Mouse (Mus musculus) cerebellum, adult 2 months (tissue): ENCODE measurements at regions not wholly inside any gene's neighbourhood (a gene's known extent, or its start where the extent isn't known, plus 50 kb on each side); places are given as distances from the start of the nearest gene placed in this dataset.
"Not testable (repeated sequence)": the region's sequence is repeated elsewhere in the genome, so short reads cannot be mapped to it uniquely, and the experiment has no call there.

Experiments used
- DNase-seq, 2 experiments: peaks; one replicate each; pipeline ENCODE4 v3.0.0; 2021
- H3K27ac ChIP-seq: fragments of 200-500 bp; 2 replicates; pipeline ENCODE4 v1.5.1; 2012; ENCODE audit warnings: low read length, control low read depth, inconsistent platforms; ENCODE audit not compliant: insufficient read depth
- H3K27me3 ChIP-seq: fragments of 200-500 bp; 2 replicates; pipeline ENCODE4 v1.6.1; 2012; ENCODE audit warnings: inconsistent platforms, mild to moderate bottlenecking, low read length, moderate library complexity; ENCODE audit not compliant: control insufficient read depth, insufficient read depth
- H3K4me1 ChIP-seq: fragments of 200-500 bp; 2 replicates; pipeline ENCODE4 v1.6.1; 2011; ENCODE audit warnings: low read length; ENCODE audit not compliant: control insufficient read depth, insufficient read depth
- H3K4me3 ChIP-seq: fragments of 200-500 bp; replicated peaks from 2 replicates; pipeline ENCODE3; 2011; ENCODE audit warnings: mild to moderate bottlenecking, low read depth, low read length, control low read depth; ENCODE audit not compliant: insufficient read depth
- CTCF ChIP-seq: fragments of 200-500 bp; IDR thresholded peaks from 2 replicates; pipeline ENCODE4 v1.5.1; 2011; ENCODE audit warnings: low read depth, mild to moderate bottlenecking, control low read depth, low read length, moderate library complexity, borderline replicate concordance; ENCODE audit not compliant: insufficient read depth
- POLR2A ChIP-seq: fragments of 200-500 bp; IDR thresholded peaks from 2 replicates; pipeline ENCODE4 v1.6.1; 2011; ENCODE audit warnings: low read length, control low read depth, borderline replicate concordance; ENCODE audit not compliant: insufficient read depth
- WGBS: fragments of 180-500 bp; shearing (Covaris S2); methylation state at CpG from one replicate; pipeline ENCODE4 v1.1.7; 2018; 5-methylcytosine and 5-hydroxymethylcytosine counted together

DNA sequence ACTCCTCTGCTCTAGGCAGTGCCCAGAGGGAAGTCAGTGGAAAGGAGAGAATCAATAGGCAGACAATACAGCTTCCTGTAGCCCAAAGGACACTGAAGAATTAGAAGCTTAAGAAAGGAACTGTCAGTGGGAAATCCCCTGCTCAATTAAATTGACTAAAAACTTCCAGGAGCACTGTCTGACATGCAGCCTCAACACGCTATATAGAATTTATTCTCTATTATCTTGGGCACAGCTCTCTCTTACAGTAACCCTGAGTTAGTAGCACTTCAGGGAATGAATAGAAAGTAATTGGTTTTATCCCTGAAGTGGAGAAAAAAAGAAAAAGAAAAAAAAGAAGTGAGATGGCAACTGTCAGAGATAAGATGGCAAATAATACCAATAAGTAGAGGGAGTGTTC, 117.6 kb upstream of the Tacr1 start:
- 88% methylated on average over 1 of the region's 1 CpGs for WGBS
- no peak overlapping the region for H3K27ac ChIP-seq
- DNase-seq, result no peak
- no peak overlapping the region for H3K4me3 ChIP-seq
- H3K4me1 ChIP-seq, result no peaks in the 10 kb centered on the region
- no peaks in the 10 kb centered on the region for H3K27me3 ChIP-seq
- no peak for TF ChIP-seq CTCF
- no peak for TF ChIP-seq POLR2A

DNA sequence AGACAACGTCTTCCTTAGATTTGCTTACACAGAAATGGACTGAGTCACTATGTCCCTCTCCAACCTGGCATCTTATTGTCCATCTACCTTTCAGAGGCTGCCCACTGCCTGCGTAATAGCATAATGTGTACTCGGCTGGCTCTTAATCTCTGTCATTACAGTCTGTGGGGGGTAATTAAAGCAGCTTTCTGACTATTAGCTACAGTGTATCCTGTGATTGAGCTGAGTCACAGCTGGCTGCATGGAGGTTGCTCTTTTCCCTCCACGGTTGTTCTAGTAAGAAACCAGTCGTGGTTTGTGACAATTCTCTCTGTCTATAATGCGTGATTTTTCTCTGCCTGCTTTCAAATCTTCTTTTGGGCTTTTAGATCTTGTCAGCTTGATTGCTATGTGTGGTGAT, 116.9 kb upstream of the Tacr1 start:
- no peak overlapping the region for H3K27ac ChIP-seq
- no peaks in the 10 kb centered on the region for H3K4me1 ChIP-seq
- no peak overlapping the region for H3K4me3 ChIP-seq
- H3K27me3 ChIP-seq, result no peaks in the 10 kb centered on the region
- TF ChIP-seq POLR2A (no peak), CTCF (no peak)
- WGBS, result 33% methylated on average over 6 of the region's 6 CpGs
- no peak for DNase-seq

DNA sequence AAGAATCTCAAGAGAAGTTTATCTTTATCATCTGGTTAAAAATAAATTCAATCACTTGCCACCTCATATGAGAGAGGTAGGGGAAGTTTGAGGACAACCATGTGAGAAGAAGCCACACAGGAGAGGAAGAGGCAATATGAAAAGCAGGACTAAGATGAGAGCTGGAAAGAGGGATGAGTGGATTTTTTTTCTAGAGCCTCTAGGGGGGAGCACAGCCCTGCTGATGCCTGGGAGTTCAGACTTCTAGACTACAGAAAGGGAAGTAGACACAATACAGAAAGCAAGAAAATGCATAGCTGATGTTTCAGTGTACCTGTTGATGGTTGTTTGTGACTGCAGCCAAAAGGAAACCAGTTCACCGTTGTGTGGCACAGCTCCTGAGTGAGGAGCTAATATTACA, 108.6 kb upstream of the Tacr1 start:
- H3K27ac ChIP-seq, result no peak overlapping the region
- WGBS, result 85% methylated on average over 1 of the region's 1 CpGs
- no peaks in the 10 kb centered on the region for H3K4me1 ChIP-seq
- no peak for DNase-seq
- H3K4me3 ChIP-seq, result no peak overlapping the region
- TF ChIP-seq CTCF (no peak), POLR2A (no peak)
- H3K27me3 ChIP-seq, result no peaks in the 10 kb centered on the region

DNA sequence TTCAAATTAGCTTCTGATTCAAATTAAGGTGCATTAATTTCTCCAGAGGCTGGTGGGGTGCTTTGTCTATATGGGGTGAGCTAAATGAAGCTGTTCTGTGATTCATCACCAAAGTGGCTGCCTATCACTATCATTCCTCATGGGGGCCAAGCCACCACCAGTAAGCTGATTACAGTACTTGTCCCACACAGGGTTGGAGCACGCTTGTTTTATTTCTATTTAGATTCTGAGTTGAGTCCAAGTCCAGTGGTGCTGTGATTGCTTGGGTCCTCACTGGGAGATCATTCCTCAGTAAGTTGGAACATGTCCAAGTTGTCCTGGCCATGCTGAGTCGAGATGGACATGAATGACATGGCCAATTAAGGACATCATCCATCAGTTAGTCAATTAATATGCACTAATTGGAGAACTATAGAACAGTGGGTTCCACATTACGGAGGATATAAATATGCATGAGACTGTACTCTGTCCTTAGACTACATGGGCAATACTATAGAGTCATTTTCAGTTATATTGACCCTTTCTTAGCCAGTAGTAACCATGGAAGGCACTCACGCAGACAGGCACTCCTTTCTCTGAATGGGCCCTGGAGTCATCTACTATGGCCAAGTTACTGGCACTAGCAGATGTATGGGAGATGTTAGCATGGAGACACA, 105.3 kb upstream of the Tacr1 start:
- no peaks in the 10 kb centered on the region for H3K4me1 ChIP-seq
- no peak for DNase-seq
- no peak overlapping the region for H3K4me3 ChIP-seq
- 25% methylated on average over 4 of the region's 4 CpGs for WGBS
- no peak overlapping the region for H3K27ac ChIP-seq
- H3K27me3 ChIP-seq, result no peaks in the 10 kb centered on the region
- TF ChIP-seq CTCF (no peak), POLR2A (no peak)

DNA sequence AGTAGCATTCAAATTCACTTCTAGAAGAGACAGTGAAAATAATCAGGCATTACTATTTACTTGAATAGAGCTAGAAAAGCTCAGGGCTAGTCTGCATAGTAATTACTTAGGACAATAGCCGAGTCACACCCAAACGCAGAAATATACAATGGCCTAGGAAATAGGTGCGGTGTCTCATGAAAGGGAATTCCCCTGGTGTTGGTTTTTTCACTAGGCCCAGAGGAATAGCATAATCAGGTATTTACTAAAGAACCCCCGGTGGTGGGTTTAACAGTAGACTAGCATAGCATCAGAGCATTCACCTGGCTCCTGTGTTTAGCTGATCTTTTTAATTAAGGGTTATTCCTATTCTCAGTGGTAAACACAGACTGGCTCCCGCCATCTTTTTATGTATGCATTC, 99.9 kb upstream of the Tacr1 start:
- 71% methylated on average over 5 of the region's 5 CpGs for WGBS
- H3K4me1 ChIP-seq, H3K27ac ChIP-seq, H3K4me3 ChIP-seq, H3K27me3 ChIP-seq, DNase-seq: not testable (repeated sequence)

DNA sequence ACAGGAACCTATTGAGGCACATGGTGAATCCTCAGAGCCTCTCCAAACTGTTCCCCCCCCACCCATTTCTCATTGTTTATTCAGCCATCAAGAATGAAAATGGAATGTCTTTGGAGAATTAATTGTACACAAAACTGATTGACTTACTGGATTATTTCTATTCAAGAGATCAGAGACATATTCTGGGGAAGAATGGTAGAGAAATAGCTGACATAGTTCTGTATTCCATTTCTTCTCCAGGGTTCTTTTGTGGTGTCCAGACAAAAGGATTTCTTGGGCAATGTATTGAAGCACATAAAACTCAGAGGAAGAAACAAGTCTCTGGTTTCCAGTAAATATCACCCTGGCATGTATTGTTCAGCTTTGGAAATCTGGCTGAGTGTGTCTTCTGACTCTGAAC, 88.4 kb upstream of the Tacr1 start:
- no peaks in the 10 kb centered on the region for H3K4me1 ChIP-seq
- no peak for DNase-seq

More for the DNA sequence above, 88.4 kb upstream of the Tacr1 start:
- TF ChIP-seq POLR2A (no peak), CTCF (no peak)
- H3K27me3 ChIP-seq, result no peaks in the 10 kb centered on the region; the same call in 1 of the 2 replicates
- no peak overlapping the region for H3K4me3 ChIP-seq
- no peak overlapping the region for H3K27ac ChIP-seq
